Mouse (Mus musculus): Measurements from ENCODE around the gene Kdm5a. TPM values are rescaled to one million over a fixed set of nuclear protein-coding genes. Genes with fewer than 3 reads are reported as not detected.

The Kdm5a gene
- total and polyA plus RNA-seq, 3 experiments, result 1.0 to 46.2 (median 42.8) TPM

DNA sequence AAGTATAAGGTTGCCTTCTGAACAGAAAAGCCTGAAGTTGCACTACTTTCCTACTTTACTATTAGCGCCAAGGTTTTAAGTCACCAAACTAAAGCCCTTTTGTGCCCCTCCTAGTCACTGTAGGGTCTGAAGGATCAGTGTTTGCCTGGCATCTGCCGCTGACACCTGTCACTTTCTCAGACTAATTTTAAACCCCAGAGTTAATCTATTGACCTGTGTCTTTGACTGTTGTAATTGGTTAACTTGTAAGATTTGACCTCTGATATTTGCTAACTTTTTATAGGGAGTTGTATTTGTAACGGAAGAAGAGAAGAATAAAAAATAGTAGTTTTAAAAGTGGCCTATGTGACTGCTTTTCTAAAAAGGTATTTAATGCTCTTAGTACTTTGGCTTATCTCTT, 74.2 kb downstream of the Kdm5a start:
- no peak for DNase-seq

DNA sequence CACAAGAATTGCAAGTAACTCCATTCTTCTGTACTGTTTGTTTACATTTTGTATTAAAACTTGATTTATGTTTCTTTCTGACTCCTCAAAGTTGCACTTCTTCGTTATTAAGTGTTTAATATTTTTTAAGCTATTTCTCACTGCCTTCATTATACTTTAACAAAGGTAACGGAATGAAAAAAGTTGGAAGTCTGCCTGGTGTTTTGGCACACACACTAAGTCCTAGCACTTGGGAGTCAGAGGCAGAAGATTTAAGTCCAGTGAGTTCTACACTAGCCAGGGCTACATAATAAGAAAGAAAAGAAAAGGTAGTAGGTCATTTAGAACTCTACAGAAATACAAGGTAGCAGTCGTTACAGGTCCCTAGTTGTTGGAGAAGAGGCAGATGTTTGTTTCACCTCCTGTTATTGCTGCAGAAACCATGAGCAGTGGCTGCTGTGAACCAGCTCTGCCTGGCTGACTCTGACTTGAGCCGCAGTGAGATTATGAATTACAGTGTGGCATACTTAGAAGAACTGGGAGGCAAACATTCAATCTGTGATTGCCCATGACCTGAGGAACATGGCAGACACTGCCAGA, 78.3 kb downstream of the Kdm5a start:
- DNase-seq, result no peak

DNA sequence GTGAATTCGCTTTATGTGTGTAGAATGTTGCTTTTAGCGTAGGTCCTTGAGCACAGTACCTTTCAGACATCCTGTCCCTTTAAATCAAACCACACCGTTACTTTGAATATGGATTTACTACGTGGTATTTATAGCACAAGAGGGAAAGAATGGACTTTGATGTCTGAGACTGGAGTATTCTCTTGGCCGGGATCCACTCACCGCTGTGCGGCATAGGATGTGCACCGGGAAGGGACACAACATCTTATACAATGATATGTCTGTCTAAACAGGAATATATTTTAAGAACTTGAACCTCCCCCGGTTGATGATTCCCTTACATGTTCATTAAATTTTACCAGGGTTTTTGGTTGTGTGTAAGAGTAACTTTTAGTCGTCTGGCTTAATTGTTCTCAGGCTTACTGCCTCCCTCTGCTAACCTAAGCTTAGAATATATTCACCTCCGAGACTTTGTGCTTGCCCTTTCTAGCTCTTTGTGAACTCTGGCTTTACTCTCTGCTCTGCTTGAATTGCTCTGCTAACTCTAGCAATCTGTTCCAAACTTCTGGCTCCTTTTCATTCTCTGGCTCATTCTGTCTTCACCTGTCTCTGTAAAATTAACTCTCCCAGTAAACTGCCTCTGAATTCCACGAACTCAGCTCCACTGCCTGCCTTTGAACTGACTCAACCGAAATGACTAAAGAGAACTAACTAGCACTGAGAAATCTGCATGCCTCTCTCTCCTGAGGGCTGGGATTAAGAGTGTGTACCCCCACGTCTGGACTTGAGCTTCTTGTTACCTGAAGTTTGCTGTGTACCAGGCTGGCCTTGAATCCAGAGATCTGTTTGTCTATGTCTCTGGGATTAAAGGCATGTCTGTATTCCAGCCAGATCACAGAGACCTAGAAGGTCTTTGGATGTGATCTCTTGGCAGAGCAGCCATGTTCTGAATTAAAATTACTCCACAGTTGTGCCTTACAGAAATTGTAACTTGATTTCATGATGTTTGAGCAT, 79.7 kb downstream of the Kdm5a start:
- no peak for DNase-seq

DNA sequence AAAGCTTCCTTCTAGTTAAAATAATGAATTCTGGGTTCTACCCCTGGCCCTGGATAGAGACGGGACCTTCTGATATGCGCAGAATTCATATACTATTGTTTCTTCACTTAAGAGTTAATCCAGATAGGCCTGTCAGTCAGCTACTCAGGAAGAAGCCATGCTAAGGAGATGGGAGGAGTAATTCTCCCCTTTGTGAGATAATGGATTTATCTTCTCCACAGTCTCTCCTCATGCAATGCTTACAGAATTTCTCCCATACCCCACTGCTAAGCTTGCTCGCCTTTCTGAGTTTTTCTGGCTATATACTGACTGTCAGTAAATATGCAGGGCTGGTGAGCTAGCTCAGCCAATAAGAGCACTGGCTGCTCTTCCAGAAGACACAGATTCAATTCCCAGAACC, 86.3 kb downstream of the Kdm5a start:
- no peak for DNase-seq

DNA sequence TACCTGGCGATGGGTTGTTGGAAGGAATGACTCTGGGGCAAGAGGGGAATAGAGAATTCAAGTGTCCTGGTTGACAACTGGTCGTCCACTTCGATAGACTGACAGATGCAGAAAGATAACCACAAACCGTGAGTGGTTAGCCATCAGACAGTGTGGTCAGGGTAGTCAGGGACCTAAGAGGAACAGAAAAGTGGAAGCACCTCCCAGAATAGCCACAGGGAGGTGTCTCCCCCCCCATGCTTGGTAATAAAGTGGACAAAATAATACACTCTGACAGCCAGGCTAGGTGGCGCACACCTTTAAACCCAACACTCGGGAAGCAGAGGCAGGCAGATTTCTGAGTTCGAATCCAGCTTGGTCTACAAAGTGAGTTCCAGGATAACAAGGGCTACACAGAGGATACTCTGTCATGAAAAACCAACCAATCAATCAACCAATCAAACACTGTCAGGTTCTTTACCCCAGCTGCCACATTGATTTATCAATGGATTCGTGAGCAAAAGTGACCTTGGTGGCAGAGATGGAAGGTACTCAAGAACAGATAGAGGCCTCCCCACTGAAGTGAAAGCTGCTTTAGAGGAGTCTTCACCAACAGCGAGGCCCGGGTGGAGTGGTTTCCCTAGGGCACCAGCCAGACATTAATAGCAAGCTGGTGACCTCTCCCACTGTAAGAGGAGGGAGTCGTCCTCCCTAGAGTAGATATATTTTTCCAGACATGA, 88.6 kb downstream of the Kdm5a start:
- no peak for DNase-seq

DNA sequence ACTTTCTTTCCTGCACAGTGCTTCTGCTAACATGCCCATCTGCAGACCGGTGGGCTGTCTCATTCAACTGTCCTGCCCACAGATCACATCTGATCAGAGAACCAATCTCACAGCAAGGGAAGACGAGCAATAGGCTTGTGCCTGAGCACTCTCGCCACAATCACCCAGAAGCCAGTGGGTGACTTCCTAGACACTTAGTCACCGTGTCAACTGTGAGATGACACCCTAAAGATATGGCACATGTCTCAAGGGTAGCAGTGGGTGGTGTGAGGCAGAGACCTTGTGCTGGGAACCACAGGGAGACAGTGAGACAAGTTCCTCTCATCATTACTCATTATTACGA, 89.2 kb downstream of the Kdm5a start:
- DNase-seq, result no peak

DNA sequence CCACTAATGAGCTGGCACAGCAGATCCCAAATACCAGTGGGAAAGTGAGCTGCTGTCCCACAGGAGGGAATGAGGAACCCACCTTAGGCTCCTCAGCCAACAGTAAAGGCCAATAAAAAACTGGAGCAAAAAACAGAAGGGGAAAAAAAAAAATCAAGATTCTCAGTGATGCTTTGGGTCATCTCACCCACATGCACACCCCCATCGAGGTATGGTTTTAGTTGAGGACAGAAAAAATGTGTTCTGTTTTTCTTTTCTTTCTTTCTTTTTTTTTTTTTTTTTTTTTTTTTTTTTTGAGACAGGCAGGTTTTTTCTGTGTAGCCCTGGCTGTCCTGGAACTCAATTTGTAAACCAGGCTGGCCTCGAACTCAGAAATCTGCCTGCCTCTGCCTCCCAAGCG, 89.6 kb downstream of the Kdm5a start:
- no peak for DNase-seq

DNA sequence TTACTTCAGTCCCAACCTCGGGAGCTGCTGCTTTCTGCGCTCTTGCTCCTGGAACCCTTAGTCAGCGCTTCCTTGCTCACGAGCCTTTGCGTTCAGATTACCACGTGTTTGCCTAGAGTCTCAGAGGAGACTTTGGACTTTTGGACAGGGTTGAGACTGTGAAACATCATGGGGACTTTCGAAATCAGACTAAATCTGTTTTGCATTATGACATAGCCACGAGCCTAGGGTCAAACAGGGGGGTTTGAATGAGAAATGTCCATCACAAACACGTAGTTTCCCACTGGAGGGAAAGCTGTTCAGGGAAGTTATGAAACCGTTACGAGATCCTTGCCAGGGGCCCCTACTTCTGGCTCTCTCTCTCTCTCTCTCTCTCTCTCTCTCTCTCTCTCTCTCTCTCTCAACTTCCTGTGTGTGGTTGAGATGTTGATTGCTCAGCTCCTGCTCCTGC, 90.7 kb downstream of the Kdm5a start:
- DNase-seq, result no peak

DNA sequence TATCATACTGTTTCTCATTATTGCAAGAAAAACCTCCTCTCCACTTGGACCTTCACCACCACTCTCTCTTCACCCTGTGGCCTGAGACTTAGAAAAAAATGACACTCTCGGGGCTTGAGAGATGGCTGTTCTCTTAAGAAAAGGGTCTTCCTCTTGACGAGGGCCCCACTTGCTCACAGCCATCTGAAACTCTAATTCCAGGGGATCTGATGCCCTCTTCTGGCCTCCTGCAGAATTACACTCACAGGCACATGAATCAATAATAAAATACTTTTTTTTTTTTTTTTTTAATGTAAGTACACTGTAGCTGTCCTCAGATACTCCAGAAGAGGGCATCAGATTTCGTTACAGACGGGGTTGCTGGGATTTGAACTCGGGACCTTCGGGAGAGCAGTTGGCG, 93.2 kb downstream of the Kdm5a start:
- DNase-seq, result no peak

DNA sequence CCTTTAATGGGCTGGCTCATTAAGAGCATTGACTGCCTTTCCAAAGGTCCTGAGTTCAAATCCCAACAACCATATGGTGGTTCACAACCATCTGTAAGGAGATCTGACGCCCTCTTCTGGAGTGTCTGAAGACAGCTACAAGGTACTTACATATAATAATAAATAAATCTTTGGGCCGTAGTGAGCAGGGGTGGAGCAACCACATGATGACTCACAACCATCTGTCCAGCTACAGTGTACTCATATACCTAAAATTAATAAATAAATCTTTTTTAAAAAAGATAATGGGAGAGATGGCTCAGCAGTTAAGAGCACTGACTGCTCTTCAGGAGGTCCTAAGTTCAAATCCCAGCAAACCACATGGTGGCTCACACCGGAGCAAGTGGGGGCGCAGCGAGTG, 93.8 kb downstream of the Kdm5a start:
- DNase-seq, result no peak

DNA sequence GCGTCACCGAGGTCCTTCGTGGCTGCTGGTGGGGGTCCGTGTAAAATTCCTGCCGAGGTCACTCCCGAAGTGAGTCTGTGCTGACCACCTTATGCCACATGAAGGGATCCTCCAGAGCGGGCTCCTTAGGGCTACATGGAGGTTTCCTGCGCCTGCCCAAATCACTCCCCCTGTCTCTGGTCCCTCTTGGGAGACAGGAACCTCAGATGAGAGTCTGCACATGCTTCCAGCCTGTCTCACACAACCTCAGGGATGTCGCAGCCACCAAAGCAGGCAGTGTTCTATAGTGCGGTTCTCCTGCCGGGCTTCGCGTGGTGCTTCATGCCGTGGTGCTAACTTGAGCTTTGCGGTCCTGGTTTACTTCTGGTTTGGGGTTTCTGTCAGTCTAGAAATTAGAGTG, 97.3 kb downstream of the Kdm5a start:
- DNase-seq, result no peak

DNA sequence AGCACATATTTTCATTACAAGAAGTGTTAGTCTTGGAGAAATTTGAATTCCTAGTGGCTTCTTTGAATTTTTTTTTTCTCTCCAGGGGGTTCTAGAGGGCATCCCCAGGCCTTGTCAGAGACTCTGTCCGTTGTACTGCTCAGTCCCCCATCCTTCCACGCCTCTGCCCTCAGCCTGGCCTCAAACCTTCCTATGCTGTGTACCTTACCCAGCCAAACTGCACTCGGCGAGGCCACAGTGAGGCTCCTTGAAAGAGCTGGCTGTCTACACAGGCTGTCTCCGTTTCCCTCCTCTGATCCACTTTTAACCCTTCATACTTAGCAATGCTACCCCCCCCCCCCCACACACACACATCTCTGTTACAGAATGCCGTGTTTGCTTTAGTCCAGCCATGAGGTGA, 98.3 kb downstream of the Kdm5a start:
- no peak for DNase-seq

DNA sequence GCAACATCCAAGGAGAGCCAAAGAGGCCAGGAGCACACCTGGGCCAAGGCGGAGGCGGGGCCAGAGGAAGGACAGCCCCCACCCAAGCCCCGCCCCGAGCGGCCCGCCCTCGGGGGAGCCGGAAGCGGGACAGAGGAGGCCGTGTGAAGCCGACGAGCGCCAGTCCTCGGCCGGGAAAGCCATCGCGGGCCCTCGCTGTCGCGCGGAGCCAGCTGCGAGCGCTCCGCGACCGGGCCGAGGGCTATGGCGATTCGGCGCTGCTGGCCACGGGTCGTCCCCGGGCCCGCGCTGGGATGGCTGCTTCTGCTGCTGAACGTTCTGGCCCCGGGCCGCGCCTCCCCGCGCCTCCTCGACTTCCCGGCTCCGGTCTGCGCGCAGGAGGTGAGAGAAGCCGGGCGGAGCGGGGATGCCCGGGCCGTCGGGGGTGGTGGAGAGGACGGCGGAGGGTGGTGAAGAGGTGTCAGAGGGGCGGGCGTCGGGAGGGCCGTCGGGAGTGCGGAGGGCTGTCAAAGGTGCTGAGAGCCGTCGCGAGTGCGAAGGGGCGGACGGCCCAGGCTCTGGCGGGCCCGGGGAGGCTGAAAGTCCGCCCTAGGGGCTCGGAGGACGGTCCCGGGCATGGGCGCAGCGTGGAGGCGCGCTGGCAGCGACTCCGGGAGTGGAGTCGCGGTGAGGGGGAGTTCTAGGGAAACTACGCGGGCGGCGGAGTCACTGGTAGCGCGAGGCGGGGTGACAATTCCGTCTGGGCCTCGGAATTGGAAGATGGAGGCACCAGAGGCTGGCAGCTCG, 99.4 kb downstream of the Kdm5a start, which contains the start of gene Il17ra:
Gene Il17ra, plus strand, starts transcription at position 162 of the 786 bp plus-strand sequence.
- DNase-seq, result peak; percentile 88

DNA sequence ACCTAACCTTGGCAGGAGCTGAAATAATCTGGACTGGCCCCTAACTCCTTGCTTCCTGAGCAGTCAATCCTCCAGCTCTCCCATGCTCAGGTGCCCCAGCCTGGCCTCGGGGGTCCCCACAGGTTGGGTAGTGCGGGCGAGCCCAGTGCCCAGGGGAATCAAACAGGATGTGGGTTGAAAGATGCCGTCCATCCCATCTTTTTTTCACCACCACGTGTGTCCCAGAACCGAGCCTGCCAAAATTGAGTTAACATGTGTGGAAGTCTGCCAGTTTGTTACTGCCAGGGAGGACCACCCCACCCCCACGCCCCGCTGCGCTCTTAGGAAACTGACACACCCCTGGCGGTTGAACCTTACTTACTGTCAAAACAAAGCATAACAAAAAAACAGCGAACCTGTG, 100.0 kb downstream of the Kdm5a start:
- DNase-seq, result no peak

DNA sequence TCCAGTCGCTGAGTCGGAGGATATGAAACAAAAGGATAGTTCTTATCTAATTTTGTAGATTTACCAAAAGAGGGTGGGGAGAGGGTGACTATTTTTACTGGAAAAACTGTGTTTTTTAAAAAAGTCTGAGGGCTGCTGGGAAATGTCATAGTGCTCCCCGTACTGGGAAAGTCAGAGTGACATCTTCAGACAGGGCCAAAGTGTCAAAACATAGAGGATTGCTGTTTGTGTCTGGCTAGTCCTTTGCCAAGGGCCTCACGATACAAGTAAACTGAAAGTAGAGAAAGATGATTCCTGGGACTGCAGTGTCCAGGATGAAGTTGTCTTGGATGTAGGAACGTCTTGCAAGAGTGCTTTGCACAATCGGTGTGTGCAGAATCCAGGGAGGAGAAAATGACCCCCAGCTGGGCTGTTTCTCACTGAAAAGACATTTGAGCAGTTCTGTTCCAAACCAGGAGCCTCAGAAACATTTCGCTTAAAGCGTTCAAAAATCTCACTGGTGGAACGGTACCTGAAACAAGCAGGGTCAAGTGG, 100.5 kb downstream of the Kdm5a start:
- no peak for DNase-seq

DNA sequence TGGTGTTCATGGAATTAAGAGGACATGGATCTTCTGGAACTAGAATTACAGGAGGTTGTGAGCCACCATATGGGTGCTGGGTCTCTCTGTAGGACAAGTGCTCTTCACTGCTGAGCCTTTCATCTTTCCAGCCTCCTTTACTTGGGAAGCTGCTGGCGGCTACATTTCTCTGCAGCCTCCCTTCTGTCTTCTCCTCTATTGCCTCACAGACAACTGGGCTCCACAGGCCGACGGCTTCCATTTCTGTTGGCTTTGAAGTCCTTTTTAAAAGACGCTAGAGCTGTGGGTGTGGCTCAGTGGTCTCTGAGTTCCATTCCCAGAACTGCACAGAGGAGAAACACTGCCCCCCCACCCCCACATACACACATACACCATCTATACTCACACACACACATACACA, 101.5 kb downstream of the Kdm5a start:
- no peak for DNase-seq

DNA sequence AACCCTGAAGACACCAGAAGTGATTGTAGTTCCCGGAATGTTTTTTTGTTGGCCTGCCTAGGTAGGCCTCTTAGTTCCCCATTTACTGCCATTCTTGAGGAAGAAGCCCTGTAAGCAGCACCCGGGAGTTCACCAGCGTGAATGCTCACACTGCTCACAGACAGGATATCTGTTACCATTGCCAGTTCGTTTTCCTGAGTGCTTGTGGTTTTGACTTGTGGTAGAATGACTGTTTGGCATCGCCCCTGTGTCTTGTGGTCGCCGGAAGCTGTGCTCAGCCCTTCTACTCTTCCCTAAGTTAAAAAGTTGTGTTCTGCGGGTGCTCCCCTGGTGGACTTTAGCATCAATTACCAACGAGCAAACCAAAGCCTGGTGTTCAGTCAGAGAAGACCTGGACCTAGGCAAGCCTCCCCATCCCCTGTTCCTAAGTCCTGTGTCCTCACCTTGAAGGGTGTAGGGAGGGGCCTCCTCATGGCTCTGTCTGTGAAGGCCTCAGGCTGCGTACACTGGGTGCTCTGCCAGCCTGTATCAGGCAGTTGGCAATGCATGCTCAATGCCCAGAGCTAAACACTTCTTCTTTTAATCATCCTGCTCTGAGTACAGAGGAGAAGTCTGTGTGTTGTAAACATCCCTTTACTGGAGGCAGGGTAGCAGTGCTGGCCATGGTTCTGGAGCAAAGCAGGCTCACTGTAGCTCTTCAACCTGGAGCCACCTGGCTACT, 102.8 kb downstream of the Kdm5a start:
- no peak for DNase-seq

DNA sequence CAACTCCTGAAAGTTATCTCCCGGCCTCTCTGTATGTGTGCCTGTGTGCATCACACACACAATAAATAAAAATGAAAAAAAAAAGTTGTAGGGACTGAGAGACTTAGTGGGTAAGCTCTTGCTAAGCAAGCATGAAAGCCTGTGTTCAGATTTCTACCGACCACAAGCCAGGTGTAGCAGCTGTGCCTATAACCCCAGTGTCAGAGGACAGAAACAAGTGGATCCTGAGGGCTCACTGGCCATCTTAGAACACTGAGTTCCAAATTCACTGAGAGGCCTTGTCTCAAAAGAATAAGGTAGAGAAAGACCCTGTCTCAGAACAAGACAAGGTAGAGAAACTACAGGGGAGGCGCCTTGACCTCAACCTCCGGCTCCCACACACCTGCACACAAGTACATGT, 104.3 kb downstream of the Kdm5a start:
- DNase-seq, result no peak

DNA sequence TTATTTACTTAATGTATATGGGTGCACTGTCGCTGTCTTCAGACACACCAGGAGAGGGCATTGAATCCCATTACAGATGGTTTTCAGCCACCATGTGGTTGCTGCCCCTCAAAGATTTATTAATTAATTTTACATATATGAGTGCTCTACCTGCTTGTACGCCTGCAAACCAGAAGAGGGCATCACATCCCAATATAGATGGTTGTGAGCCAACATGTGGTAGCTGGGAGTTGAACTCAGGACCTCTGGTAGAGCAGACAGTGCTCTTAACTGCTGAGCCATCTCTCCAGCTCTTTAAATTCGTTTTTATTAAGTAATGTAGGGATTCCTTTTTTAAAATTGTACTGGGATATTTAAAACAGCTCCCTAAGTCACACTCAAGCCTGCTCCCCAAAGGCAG, 105.3 kb downstream of the Kdm5a start:
- no peak for DNase-seq

DNA sequence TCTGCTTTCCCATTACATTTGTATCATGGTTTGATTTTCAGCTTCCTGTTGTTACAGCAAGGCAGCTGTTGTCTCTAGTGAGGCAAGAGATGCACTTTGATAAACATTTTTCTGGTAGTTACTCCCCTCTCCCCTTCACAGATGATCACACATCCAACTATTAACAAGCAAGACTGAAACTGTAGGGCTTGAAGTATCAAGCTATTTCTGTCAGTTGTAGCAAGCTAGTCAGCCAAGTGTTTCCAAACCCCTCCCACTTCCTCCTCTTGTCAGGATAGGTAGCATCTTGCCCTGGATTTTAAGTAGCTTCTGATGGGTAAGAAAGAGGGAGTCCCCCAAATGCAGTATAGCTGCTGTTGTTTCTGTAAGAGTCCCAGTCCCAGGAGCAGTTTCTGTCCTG, 105.8 kb downstream of the Kdm5a start:
- DNase-seq, result no peak

DNA sequence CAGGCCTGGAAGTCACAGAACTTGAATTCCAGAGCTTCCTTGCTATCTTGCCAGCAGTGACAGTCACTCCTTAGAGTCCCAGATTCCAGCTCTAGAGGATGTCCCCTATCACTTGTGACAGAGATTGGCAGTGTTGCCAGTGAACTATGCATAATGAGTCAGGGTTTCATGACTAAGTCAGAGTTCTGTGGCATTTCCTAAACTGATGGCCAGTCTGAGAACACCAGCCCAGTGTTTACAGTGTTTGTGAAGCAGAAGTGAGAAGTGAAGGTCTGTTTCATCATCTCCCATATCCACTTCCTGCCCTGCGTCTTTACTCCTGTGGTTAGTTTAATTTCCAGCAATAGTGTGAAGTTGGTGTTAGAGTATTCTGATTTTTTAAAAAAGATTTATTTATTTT, 106.7 kb downstream of the Kdm5a start:
- peak; percentile 73 for DNase-seq
